Mouse (Mus musculus) lung, postnatal 36 days (tissue): ENCODE measurements at regions not wholly inside any gene's neighbourhood (a gene's known extent, or its start where the extent isn't known, plus 50 kb on each side); places are given as distances from the start of the nearest gene placed in this dataset.

Experiments
- DNase-seq: peaks from one replicate; pipeline ENCODE4 v3.0.0; 2022; ENCODE audit warnings: mixed read lengths

- no peak for DNase-seq
Measured at GRCm38 (mm10) chr4:95501164-95501563, 56.1 kb upstream of the Fggy start.

- DNase-seq, result no peak
Measured at GRCm38 (mm10) chr4:95507141-95507945, 50.0 kb upstream of the Fggy start.
